Mouse (Mus musculus) midbrain, postnatal 0 days (tissue): ENCODE data around the gene Mrgprh. TPM values are rescaled to one million over a fixed set of nuclear protein-coding genes. Genes with fewer than 3 reads are reported as not detected.

ENCODE experiments used
- ATAC-seq: fragments of 200-750 bp; cut with Nextera tagmentation; 2 replicates; pipeline ENCODE4 v1.8.0; 2017; ENCODE audit warnings: moderate number of reproducible peaks, mild to moderate bottlenecking, moderate TSS enrichment, moderate library complexity; ENCODE audit not compliant: low FRiP score
- DNase-seq: peaks from one replicate; pipeline ENCODE4 v3.0.0-alpha.2; 2015; ENCODE audit warnings: low spot score
- H3K27ac ChIP-seq: fragments of 300-500 bp; sonication (generic); 2 replicates; pipeline ENCODE4 v1.5.1; 2014; ENCODE audit warnings: low read depth, mild to moderate bottlenecking, low read length, mixed read lengths
- H3K27me3 ChIP-seq: fragments of 300-500 bp; sonication (generic); 2 replicates; pipeline ENCODE4 v1.6.1; 2014; ENCODE audit warnings: low read length, control low read depth, mixed read lengths; ENCODE audit not compliant: insufficient read depth
- H3K36me3 ChIP-seq: fragments of 300-500 bp; sonication (generic); 2 replicates; pipeline ENCODE4 v1.6.1; 2014; ENCODE audit warnings: low read length, control low read depth, mixed read lengths; ENCODE audit not compliant: insufficient read depth
- H3K4me1 ChIP-seq: fragments of 300-500 bp; sonication (generic); 2 replicates; pipeline ENCODE4 v1.6.1; 2014; ENCODE audit warnings: mild to moderate bottlenecking, control low read depth, antibody characterized with exemption, low read length, mixed read lengths; ENCODE audit not compliant: insufficient read depth
- H3K4me2 ChIP-seq: fragments of 300-500 bp; sonication (generic); 2 replicates; pipeline ENCODE4 v1.6.1; 2014; ENCODE audit warnings: low read depth, mild to moderate bottlenecking, low read length, mixed read lengths; ENCODE audit not compliant: poor library complexity, severe bottlenecking
- H3K4me3 ChIP-seq: fragments of 300-500 bp; sonication (generic); 2 replicates; pipeline ENCODE4 v1.5.1; 2014; ENCODE audit warnings: low read depth, mild to moderate bottlenecking, low read length, moderate library complexity
- H3K9ac ChIP-seq: fragments of 300-500 bp; sonication (generic); replicated peaks from 2 replicates; pipeline ENCODE4 v1.6.1; 2014; ENCODE audit warnings: mild to moderate bottlenecking, low read length, moderate library complexity, mixed read lengths; ENCODE audit not compliant: poor library complexity, severe bottlenecking
- H3K9me3 ChIP-seq: fragments of 300-500 bp; sonication (generic); 2 replicates; pipeline ENCODE4 v1.6.1; 2016; ENCODE audit warnings: low read length, control low read depth
- CTCF ChIP-seq: IDR thresholded peaks from 2 replicates; pipeline ENCODE4 v1.5.1; 2016; ENCODE audit warnings: antibody characterized with exemption, mild to moderate bottlenecking
- WGBS: fragments of 180-500 bp; shearing (Covaris S2); extraction: QIAGEN DNeasy Blood & Tissue Kit; methylation state at CpG from one replicate; pipeline ENCODE4 v1.1.7; 2014; 5-methylcytosine and 5-hydroxymethylcytosine counted together
- polyA plus RNA-seq: library from polyadenylated mRNA; unstranded; fragments of >200 nt; fragmentation: Nextera tagmentation; extraction: Ambion mirVana; gene quantifications from 2 replicates; pipeline ENCODE4 v1.2.1, GENCODE M21; 2015
- total RNA-seq: library from RNA; depleted of rRNA; stranded (reverse); fragments of >200 nt; gene quantifications from 2 replicates; pipeline ENCODE4 v1.2.3, GENCODE M21; 2014; rRNA removed

Mrgprh gene
- total RNA-seq (not detected in 2 replicates), polyA plus RNA-seq (not detected in 2 replicates)

- H3K27me3 ChIP-seq: no peaks in the 10 kb centered on the region
- 84% methylated on average over 5 of the region's 5 CpGs for WGBS
- H3K4me3 ChIP-seq: no peak within 1 kb of the TSS
- no peak within 1 kb of the TSS for H3K4me2 ChIP-seq
- no peaks in the 10 kb centered on the region for H3K4me1 ChIP-seq
- no peak for ATAC-seq
- no peaks in the 10 kb centered on the region for H3K36me3 ChIP-seq
- H3K27ac ChIP-seq: no peak within 1 kb of the TSS
- no peaks in the 10 kb centered on the region for H3K9me3 ChIP-seq
- no peak for TF ChIP-seq CTCF
- no peak for DNase-seq
- H3K9ac ChIP-seq: no peak within 1 kb of the TSS
Observed at GRCm38 (mm10) chr17:12875734-12876133, at the start of gene Mrgprh. Mrgprh (plus strand) TSS chr17:12876034.

GRCm38 (mm10) chr17:12830351-12830750 is 45.5 kb upstream of the Mrgprh start:
- no peaks in the 10 kb centered on the region for H3K4me1 ChIP-seq
- no peak overlapping the region for H3K4me3 ChIP-seq
- H3K36me3 ChIP-seq: no peaks in the 10 kb centered on the region
- WGBS: 82% methylated on average over 5 of the region's 5 CpGs
- H3K9me3 ChIP-seq: no peaks in the 10 kb centered on the region
- H3K27ac ChIP-seq: no peak overlapping the region
- no peaks in the 10 kb centered on the region for H3K27me3 ChIP-seq
- H3K4me2 ChIP-seq: no peak overlapping the region
- H3K9ac ChIP-seq: no peak overlapping the region
- DNase-seq (no peak), ATAC-seq (no peak)
- no peak for TF ChIP-seq CTCF

DNA sequence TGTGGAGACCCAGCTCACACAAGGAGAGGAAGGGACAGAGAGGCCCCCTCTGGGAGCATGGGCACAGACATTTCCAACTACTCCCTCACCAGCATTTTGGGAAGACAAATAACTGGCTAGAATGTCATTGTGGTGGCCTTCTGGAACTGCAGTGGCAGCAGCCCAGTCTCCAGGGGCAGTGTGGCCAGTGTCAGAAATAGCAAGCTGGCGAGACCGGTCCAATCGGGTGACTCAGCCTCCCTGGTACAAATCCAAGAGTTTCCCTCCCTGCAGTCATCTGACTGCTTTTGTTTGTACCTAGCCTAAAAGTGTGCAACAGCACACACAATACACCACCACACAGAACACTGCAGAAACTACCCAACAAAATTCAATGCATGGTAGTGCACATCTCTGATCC is 43.6 kb upstream of the Mrgprh start:
- no peaks in the 10 kb centered on the region for H3K27me3 ChIP-seq
- no peaks in the 10 kb centered on the region for H3K4me1 ChIP-seq
- no peaks in the 10 kb centered on the region for H3K36me3 ChIP-seq
- no peak overlapping the region for H3K27ac ChIP-seq
- 88% methylated on average over 3 of the region's 3 CpGs for WGBS
- no peak for TF ChIP-seq CTCF
- no peak overlapping the region for H3K4me3 ChIP-seq
- H3K9me3 ChIP-seq: no peaks in the 10 kb centered on the region
- H3K4me2 ChIP-seq: no peak overlapping the region
- ATAC-seq: no peak
- no peak overlapping the region for H3K9ac ChIP-seq
- no peak for DNase-seq

DNA sequence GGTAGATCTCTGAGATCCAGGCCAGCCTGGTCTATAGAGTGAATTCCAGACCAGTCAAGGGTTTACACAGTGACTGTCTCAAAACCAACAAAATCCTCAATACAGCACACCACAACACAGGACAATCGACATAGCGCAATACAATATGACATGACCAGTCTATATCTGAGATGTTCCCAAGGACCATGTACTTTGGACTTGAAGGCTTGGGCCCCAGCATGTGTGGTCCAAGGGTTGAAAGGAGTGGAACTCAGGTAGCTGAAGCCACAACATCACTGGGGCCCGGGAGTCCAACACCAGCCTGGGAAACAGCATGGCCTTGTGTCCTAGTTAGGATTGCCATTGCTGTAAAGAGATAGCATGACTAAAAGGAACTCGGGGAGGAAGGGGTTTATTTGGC is 43.2 kb upstream of the Mrgprh start:
- H3K27ac ChIP-seq: no peak overlapping the region
- H3K9me3 ChIP-seq: no peaks in the 10 kb centered on the region
- ATAC-seq (no peak), DNase-seq (no peak)
- no peaks in the 10 kb centered on the region for H3K4me1 ChIP-seq
- H3K27me3 ChIP-seq: no peaks in the 10 kb centered on the region
- H3K4me3 ChIP-seq: no peak overlapping the region
- no peaks in the 10 kb centered on the region for H3K36me3 ChIP-seq
- 93% methylated on average over 4 of the region's 4 CpGs for WGBS
- no peak overlapping the region for H3K9ac ChIP-seq
- TF ChIP-seq CTCF: no peak
- H3K4me2 ChIP-seq: no peak overlapping the region

- Histone ChIP-seq H3K4me3 (no peak overlapping the region), H3K4me1 (no peaks in the 10 kb centered on the region), H3K27ac (no peak overlapping the region), H3K9me3 (no peaks in the 10 kb centered on the region), H3K36me3 (no peaks in the 10 kb centered on the region), H3K27me3 (no peaks in the 10 kb centered on the region), H3K9ac (no peak overlapping the region), H3K4me2 (no peak overlapping the region)
- DNase-seq (no peak), ATAC-seq (no peak)
- TF ChIP-seq CTCF: no peak
- 80% methylated on average over 3 of the region's 3 CpGs for WGBS
Observed at GRCm38 (mm10) chr17:12834317-12834716, 41.5 kb upstream of the Mrgprh start.

DNA sequence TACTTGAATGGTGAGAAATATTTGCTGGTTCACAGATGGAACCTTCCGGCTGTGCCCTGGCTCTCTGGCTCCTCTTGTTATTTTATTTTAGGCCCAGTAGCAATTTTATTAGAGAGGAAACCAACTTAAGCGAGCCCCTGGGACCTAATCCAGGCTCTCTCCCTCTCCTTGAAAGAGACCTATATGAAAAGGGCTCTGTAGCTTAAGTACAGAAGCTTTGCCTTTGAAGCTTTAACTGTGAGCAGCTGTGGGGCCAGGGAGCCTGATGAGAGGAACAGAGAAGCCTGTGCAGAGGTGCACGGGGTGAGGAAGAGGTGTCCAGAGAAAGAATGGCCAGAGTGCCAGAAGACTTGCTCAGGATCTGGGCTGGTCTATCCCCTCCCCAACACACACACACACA is 41.0 kb upstream of the Mrgprh start:
- H3K27me3 ChIP-seq: no peaks in the 10 kb centered on the region
- 59% methylated on average over 3 of the region's 3 CpGs for WGBS
- ATAC-seq: no peak
- TF ChIP-seq CTCF: no peak
- no peaks in the 10 kb centered on the region for H3K9me3 ChIP-seq
- H3K4me3 ChIP-seq: no peak overlapping the region
- no peak overlapping the region for H3K4me2 ChIP-seq
- no peak for DNase-seq
- no peaks in the 10 kb centered on the region for H3K4me1 ChIP-seq
- no peak overlapping the region for H3K9ac ChIP-seq
- no peaks in the 10 kb centered on the region for H3K36me3 ChIP-seq
- no peak overlapping the region for H3K27ac ChIP-seq
